Mouse (Mus musculus) adrenal gland, postnatal 14 days (tissue): ENCODE measurements at regions not wholly inside any gene's neighbourhood (a gene's known extent, or its start where the extent isn't known, plus 50 kb on each side); places are given as distances from the start of the nearest gene placed in this dataset.

Experiments
- DNase-seq: peaks from one replicate; pipeline ENCODE4 v3.0.0; 2021; ENCODE audit warnings: mixed read lengths

DNA sequence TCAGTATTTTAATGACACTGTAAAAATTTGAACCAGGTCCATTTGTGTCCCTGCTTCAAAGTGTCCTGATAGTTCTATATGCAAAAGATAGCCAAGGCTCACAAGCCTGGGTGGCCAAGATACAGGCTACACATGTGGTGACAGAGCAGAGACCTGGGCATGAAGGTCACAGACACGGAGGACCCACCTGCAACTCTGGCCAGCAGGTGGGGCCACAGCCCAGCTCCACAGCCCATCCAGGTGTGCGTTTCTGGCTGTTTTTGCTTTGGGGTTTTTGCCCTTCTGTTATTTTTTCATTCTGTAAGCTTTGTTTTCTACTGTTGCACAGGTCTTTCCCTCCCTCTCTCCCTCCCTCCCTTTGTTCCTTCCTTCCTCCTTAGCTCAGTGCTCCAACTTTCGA lies 399.4 kb upstream of the Rora start:
- peak; percentile 31 for DNase-seq

DNA sequence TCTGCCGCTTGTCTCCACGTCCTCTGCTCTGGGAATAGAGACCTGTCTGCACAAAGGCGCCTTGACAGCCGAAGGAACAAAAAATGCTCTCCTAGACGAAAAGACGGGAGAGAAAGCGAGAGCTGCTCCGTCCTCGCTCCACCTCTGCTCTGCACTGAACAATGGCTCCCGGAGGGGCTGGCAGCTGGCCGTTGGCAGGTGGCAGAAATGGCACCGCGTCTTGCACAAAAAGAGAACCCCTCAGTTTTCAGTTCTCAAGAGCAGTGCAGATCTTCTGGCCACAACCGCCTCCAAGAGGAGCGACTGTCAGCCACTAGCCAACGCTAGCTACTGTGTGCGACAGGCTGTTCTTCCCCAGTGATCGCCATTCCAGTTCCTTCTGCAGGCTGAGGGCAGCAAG lies 385.0 kb upstream of the Rora start:
- DNase-seq: no peak

DNA sequence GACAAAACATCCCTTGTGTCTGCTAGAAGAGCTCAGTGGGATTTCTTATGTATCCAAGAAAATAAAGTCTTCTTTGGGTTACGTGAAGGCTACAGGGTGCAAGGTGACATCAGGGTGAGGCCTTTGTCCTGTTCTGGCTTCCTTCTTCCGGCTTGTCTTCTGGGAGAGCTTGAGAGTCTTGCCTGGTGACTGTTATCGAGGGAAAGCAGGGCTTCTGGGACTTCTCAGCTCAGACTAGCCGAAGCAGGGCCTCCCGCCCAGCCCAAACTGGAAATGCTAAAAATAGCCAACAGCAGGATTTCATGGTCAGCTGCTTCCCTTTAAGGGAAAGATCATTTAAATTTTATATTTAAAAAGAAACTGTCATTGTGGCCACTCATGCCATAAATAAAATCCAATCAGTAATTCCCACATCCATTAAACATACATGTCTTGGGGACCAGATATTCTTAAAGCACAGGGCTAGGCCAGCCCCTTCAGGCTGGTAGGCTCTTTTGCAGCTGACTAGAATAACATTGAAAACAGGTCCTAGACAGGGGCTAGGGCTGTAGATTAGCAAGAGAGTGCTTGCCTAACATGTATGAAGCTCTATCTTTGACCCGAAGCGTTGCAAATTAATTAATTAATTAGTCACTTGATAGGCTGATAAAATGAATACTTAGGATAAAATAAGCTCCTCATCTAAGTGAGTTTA lies 351.2 kb upstream of the Rora start:
- peak; percentile 27 for DNase-seq

DNA sequence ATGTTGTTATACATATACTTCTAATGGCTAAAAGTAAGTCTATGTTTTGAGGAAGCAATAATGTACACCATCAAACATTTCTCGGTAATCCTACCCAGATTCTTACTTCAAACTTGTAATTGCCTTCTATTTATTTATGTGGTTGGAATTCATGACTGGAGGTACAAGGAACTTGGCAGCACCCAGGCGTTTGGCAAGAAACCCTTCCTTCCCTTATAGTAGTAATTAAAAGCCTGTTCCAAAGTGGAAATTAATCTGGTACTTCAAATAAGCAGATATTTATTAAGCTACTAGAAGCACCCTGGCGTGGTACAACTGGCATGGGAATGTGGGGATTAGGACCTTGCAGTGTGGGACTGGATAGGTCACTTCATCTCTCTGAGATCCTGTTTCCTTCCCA lies 322.9 kb upstream of the Rora start:
- no peak for DNase-seq

DNA sequence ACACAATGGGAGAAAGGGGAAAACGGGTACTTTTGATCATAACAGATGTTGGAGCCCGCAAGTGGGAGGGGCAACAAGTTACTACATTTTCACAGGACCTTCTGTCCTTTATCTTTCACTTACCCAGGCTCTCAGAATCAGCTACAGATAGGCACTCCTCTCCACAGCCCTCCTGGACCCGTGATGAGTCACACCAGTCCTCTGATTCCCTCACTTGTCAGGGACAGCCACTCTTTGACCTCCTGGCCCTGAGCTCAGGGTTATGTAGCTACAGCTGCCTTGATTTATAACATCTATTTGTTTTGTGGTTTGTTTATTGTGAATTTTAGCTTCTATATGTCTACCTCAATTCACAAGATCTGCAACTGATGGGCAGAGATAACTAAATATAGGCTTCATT lies 312.7 kb upstream of the Rora start:
- peak; percentile 73 for DNase-seq

DNA sequence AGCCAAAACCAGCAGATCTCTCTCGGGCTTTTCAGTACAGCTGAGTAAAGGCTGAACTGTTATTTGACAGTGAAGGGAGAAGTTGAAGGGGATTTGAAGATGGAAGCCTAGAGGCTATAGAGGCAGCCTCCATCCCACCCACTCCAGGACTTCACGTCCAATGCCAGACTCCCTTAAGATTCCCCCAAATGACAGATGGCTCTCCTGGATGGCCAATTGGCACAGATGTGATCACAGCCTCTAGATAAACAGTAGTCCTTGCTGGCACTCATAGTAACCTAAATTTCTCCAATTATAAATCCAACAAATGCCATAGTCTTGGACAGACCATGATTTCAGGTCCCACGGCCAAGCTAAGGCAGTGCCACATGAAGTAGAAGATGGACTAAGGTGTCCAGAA lies 312.1 kb upstream of the Rora start:
- no peak for DNase-seq

DNA sequence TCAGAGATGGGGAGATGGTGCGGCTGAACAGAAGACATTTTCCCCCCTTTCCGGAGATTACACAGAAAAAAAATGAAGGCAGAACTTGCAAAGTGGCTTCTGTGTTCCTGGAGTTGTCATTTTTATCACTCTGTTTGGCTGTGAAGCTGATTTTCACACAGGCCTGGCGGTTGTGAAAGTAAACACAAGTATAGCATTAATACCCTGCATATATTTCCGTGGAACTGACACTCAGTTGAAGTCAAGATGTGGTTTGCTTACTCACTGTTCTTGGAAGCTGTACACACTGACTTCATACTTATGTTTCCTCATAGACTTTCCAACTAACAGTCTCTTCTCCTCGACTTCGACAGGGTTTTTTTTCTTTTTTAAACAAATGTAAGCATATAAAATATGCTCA lies 306.2 kb upstream of the Rora start:
- DNase-seq: no peak

DNA sequence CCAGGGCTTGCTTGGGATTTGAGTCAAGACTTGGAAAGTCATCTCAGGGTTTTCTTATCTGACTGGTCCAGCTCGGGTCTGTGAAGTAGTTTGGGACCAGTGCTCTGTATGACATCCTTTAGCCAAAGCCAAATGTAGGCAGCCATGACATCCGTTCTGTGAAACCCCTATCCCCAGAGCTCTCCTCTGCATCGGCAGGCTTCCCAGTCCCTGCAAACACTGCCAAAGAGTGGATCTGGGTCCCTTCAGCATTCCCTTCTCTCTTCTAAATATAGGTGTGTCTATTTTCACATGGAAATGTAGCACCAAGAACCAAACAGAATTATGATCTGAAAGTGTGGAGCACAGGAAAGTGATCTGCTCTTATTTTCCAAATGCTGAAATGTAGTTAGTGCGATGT lies 302.1 kb upstream of the Rora start:
- DNase-seq: no peak

DNA sequence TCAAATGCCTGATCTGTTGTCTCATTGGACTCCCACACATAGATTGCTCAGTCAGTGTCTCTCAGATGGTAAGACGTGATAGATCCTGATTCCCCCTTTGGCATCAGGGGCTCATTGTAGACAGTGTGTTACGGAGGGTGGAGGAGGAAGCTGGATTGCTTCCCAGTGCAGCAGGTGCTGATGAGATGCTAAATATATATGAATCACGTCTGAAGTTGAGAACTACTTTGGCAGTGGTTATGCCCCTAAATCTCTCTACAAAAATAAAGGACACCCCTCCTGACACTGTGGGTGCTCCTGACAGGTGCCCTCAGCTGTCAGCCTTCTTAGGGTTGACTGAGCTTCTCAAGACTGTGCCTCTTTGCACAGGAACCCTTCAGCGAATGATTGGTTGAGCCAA lies 299.1 kb upstream of the Rora start:
- no peak for DNase-seq

DNA sequence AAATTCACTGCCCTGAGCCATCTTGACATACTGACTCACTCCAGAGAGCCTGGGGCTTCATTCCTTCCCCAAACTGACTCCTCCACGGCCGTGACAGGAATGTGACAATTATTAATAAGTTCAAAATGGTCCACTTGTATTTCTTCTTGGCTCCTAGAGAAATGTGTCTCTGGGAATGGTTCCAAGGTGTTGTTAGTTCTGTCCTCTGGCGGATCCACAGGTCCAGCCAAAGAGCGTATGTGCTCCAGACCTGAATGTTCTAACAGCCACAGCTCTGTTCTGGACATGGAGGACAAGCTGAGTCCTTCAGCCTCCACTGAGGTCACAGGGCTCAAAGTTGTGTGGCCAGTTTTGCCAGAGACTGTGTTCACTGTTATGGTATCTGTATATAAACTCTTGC lies 297.5 kb upstream of the Rora start:
- no peak for DNase-seq

DNA sequence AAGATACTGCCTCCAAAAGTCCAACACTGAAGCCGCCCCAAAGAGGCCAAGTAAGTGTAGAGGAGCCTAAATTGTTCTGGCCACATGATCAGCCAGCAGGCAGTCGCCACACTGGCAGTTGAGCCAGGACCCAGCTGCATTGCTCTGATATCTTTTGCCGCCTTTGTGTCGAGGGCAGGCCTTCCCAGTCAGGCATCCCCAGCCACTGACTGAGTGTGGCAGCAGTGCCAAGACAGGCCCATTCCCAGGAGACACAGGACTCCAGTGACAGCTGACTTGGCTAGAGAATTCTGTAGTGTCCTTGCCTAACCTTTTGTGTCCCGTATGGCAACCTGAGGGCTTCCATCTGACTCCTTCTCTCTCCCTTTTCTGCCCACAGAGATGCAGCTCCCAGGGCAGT lies 296.4 kb upstream of the Rora start:
- DNase-seq: peak; percentile 55

DNA sequence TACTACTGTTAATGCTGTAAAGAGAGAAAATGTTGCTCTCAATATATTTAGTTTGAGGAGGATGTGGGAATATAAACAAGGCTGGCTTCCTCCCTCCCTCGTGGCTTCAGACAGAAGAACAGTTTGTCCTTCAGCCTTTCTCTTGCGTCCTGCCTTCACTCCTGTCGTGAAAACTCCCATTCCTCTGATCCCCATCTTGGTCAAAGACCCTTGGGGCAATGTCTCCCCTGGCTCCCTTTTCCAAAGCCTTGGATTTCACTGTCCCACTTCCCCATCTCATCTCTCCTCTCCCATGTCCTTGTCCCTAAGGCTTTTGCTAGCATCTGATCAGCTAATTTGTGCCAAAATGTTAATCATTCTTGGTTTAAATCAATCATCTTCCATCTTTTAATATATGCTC lies 286.6 kb upstream of the Rora start:
- no peak for DNase-seq

DNA sequence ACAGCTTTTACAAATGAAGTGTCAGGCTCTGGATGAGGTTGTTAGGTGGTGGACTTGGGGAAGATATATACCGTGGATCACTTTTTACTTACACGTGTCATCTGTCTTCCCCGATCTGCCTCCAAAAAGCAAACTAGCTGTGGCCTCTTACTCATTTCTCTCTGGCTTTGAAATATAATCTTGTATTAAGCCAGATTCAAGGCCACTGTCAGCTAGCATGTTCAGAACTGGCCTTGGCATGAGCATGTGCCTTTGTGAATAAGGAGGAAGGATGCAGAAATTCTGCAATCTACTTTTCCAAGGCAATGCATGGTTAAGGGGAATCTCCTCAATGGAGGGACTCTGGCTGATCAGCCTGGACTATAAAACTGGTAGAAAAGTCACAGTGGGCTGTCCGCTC lies 286.0 kb upstream of the Rora start:
- peak; percentile 28 for DNase-seq

DNA sequence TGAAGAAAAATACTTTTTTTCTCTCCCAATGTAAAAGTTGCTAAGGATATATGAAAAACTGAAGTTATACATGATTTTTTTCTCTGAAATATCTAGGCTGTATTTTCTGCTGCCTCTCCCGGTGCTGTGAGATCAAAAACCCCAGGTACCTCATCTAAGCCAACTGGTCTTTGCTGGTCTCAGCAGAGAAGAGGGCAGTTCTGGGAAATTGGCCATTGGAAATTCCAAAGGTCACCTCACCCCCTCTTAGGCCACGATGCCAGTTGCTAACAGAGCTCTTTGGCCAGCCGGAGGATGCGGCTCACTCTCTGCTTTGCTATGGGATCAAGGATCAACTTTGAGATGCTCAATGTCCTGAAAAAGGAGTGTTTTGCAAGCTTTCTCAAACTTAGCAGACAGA lies 280.9 kb upstream of the Rora start:
- DNase-seq: no peak

DNA sequence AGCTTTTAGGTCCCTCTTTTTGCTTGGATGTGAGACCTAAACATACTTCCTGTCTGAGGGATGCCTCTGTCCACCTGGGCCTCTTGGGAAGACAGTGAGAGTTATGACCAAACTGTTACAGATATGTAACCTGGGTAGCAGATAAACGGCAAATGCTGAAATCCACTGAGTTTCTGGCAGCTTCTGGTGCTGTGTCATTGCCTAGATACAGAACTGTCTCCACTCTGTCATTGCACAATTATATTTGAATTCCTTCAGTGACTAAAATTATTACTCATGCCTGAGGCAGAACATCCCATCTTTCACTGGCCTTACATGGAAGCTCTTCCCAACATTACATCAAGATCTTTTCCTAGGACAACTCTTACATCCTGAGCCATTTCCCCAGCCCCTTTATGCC lies 277.4 kb upstream of the Rora start:
- no peak for DNase-seq

DNA sequence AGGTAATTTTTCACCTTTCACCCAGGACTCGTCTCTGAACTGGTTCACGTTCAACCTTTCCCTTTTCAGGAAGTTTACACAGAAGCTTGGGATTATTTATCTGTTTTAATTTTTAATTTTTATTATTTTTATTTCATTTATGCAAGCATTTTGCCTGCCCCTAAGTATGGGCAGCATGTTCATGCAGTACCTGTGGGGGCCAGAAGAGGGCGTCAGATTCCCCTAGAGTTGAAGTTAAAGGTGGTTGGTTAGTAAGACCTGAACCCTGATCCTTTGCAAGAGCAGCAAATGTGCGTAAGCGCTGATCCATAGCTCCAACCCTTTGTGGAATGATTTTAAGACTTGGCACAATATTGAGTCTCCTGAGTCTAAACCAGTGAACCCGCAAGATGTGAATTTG lies 271.7 kb upstream of the Rora start:
- DNase-seq: peak; percentile 57

DNA sequence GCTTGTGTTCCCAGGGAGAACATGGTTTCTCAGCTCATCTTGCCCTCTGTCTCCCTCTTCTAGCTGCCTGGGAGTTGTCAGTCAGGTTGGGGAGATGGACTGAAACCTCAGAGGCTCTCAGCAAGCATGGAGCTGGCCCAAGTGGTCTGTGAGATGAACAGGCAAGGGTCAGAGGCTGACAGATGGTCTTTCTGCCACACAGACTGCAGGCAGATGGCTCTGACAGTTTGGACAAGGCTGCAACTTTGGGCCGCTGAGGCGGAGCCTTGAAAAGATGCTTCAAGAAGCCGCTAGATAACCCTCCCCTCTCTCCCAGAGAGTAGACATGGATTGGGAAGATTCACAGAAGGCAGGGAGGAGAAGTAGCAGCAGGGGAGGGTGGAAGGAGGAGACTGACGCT lies 252.7 kb upstream of the Rora start:
- no peak for DNase-seq

DNA sequence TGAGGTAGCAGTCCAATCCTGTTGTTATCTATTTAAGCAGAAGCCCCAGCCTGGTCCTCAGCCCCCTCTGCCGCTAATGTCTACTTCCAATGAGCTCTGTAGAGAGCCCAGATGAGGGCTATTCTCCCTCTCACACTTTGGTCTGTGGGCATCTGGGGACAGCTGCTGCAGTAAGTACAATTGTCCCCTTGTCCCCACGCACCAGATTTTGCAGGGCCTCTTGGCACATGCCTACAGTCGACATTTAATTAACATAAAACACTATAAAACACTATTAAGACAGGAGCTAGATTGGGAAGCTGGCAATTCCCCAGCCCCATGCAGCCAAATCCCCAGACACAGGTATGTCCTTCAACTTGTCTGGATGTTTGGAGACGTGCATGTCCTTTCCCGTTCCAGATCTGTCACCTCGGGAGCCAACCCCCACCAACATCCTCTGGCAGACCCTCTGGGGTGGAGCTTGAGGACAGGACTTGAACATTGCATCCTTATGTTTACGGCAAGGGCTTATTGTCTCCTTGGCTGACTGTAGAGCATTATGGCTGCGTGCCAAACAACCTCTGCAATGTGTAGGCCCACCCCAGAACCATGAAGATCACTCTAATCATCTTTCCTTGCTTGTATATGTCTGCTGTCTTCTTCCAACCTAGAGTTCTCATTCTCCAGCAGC lies 251.3 kb upstream of the Rora start:
- DNase-seq: peak; percentile 11

DNA sequence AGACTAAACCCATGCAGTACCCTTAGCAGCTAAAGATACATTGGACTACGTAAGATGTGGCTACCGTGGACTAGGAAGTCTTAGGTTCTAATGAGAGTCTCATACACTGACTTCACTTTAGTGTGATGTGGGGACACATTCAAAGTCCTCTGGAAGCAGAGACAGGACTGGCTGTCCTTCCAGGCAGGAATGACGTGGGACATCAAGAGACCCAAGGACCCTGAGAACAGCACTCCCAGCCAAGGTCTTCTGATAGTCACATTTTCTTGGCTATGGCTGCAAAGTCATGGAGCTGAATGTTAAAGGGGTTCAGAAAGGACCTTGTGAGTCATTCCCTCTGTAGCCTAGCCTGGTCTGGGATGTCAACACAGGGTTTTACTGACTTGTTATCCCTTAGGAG lies 250.6 kb upstream of the Rora start:
- DNase-seq: peak; percentile 69

DNA sequence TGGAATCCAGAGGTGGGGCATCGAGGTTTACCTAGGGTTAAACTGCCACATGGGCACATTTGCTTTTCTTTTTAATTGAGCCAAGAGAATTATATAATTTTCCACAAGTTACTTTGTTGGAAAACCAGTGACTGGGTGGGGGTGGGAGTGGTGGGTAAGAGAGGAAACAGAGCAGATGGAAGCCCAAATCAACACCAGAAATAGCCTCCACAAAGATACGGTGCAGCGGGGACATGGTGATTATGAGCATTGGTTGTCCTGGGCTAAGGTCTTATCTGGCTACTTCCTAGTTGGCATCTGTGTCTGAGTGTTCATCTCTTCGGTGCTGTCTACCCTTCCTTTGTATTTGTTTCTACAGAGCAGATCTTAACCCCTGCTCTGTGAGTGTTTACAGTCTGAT lies 250.1 kb upstream of the Rora start:
- no peak for DNase-seq

DNA sequence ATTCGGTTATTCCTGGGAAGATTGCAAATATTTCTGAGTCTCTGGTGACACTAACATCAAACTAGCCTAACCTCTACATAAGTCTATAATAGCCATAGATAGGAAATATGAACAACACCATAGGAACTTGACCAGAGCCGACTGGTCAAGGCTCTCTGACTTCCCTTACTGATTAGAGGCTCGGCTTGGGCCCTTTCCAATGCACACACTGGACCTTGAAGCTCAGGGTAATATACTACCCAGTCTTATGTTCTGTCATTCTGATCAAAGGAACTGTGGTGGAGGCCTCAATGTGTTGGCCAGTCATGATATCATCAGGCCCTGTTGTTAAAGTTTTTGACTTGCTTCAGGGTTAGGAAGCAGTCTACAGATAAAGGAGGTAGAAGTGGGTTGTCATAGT lies 243.8 kb upstream of the Rora start:
- DNase-seq: peak; percentile 77

DNA sequence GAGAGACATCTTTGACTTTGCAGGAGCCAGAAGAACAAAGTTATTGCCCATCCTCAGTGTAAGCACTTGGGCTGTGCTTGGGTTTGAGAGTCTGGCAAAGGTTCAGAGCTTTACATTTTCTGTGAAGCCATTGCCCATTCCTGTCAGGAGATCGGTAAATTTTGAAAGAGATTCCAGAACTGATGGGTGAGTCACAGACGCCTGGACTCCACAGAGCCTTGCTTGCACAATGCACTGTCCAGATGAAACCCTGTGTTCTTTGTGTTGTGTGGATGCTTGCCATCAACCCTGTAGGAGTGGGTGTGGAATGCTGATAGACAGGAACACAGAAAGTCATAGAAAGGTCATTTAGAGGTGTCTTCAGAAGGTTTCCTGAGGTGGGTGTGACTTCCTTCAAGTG lies 227.3 kb upstream of the Rora start:
- DNase-seq: peak; percentile 48

DNA sequence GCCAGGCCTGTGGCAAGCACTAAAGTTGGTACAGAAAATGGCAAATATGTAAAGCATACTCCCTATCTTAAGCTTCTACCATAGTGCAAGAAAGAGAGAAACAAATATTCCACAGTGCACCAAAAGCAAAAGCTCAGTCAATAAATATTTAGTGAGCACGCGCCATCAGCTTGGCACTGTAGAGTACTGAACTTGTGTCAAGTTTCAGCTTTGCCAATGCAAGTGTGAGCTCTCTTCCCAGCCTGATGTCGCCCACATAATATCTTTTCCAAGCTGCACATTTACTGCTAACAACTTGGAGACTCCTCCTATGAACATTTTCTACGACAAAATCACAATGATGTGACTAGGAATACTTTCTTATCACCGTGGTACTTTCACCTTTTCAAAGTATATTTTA lies 190.8 kb upstream of the Rora start:
- no peak for DNase-seq

DNA sequence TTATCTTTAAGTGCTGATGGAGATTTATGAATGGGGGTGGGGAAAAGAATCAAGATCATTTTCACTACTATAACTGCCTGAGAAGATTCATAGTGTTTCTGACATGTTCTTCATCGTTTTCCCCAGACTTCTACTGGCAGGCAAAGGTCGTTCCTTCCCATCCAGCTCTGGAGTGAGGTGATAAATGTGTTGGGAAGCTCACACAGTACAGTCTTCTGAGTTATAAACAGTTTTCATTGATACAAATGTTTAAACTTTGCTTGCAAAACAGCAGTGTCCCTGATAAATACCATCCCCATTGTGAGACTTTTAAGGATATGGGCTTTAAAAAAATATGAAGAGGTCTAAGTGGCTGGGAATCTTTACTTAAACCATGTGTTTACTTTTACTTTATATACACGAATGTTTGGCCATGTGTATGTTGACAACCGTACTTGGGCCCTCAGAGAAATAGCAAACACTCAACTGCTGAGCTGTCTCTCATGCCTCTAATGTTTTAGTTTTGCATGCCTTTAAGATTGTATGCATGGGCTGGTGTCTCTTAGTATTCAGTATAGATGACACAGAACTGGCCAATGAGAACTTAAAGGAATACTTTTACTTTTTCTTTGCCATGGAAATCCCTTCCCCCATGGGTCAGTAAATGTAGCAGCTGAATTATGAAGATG lies 189.8 kb upstream of the Rora start:
- no peak for DNase-seq
